Mouse (Mus musculus) stomach, embryonic 14.5 days (tissue): ENCODE results near the gene Ercc2. TPM values are rescaled to one million over a fixed set of nuclear protein-coding genes. Genes with fewer than 3 reads are reported as not detected.

Experiments
- ATAC-seq: fragments of 200-750 bp; cut with Nextera tagmentation; 2 replicates; pipeline ENCODE4 v1.8.0; 2017; ENCODE audit warnings: low read depth, moderate TSS enrichment; ENCODE audit not compliant: insufficient number of reproducible peaks, insufficient read depth, low FRiP score
- H3K27ac ChIP-seq: fragments of 300-500 bp; sonication (generic); 2 replicates; pipeline ENCODE4 v1.5.1; 2014; ENCODE audit warnings: mild to moderate bottlenecking, low read length, moderate library complexity, mixed read lengths
- H3K27me3 ChIP-seq: fragments of 300-500 bp; sonication (generic); 2 replicates; pipeline ENCODE4 v1.6.1; 2014; ENCODE audit warnings: low read length, control low read depth, mixed read lengths; ENCODE audit not compliant: control insufficient read depth, insufficient read depth
- H3K36me3 ChIP-seq: fragments of 300-500 bp; sonication (generic); 2 replicates; pipeline ENCODE4 v1.6.1; 2014; ENCODE audit warnings: mild to moderate bottlenecking, control low read depth, low read length, moderate library complexity, mixed read lengths; ENCODE audit not compliant: control insufficient read depth, insufficient read depth
- H3K4me1 ChIP-seq: fragments of 300-500 bp; sonication (generic); 2 replicates; pipeline ENCODE4 v1.6.1; 2014; ENCODE audit warnings: low read length, control low read depth, mixed read lengths; ENCODE audit not compliant: control insufficient read depth, insufficient read depth
- H3K4me2 ChIP-seq: fragments of 300-500 bp; sonication (generic); replicated peaks from 2 replicates; pipeline ENCODE4 v1.6.1; 2014; ENCODE audit warnings: low read depth, low read length, control low read depth
- H3K4me3 ChIP-seq: fragments of 300-500 bp; sonication (generic); 2 replicates; pipeline ENCODE4 v1.5.1; 2014; ENCODE audit warnings: low read depth, low read length, control low read depth
- H3K9ac ChIP-seq: fragments of 300-500 bp; sonication (generic); replicated peaks from 2 replicates; pipeline ENCODE4 v1.6.1; 2014; ENCODE audit warnings: low read depth, mild to moderate bottlenecking, control low read depth, low read length, moderate library complexity, mixed read lengths
- H3K9me3 ChIP-seq: fragments of 300-500 bp; sonication (generic); 2 replicates; pipeline ENCODE4 v1.6.1; 2016; ENCODE audit warnings: low read depth, low read length, control low read depth; ENCODE audit not compliant: control insufficient read depth
- WGBS: fragments of 180-500 bp; shearing (Covaris S2); extraction: QIAGEN DNeasy Blood & Tissue Kit; methylation state at CpG from one replicate; pipeline ENCODE4 v1.1.7; 2014; 5-methylcytosine and 5-hydroxymethylcytosine counted together
- polyA plus RNA-seq: library from polyadenylated mRNA; unstranded; fragments of >200 nt; fragmentation: Nextera tagmentation; extraction: Ambion mirVana; gene quantifications from 2 replicates; pipeline ENCODE4 v1.2.1, GENCODE M21; 2014

The Ercc2 gene
- polyA plus RNA-seq, 1 experiment from 2014 or later = 8.8 TPM

GRCm38 (mm10) chr7:19357381-19358375, 24.1 kb upstream of the Ercc2 start:
- Histone ChIP-seq H3K4me1 (peaks cover 20% of the 10 kb centered on the region), H3K9ac (peak overlapping the region; percentile 60; the same call in 1 of the 2 replicates), H3K27me3 (no peaks in the 10 kb centered on the region), H3K4me2 (peak overlapping the region; percentile 96), H3K4me3 (peak overlapping the region; percentile 82; the same call in 1 of the 2 replicates), H3K9me3 (no peaks in the 10 kb centered on the region), H3K27ac (no peak overlapping the region), H3K36me3 (peaks cover 32% of the 10 kb centered on the region)
- ATAC-seq = no peak
- 92% methylated on average over 25 of the region's 25 CpGs for WGBS

- H3K27me3 ChIP-seq = no peaks in the 10 kb centered on the region
- H3K9ac ChIP-seq = peak overlapping the region; percentile 60
- peak overlapping the region; percentile 82 for H3K4me3 ChIP-seq
- peaks cover 20% of the 10 kb centered on the region for H3K4me1 ChIP-seq
- peaks cover 24% of the 10 kb centered on the region for H3K36me3 ChIP-seq
- H3K27ac ChIP-seq = no peak overlapping the region
- ATAC-seq = no peak
- 15% methylated on average over 13 of the region's 13 CpGs for WGBS
- peak overlapping the region; percentile 96 for H3K4me2 ChIP-seq
- H3K9me3 ChIP-seq = no peaks in the 10 kb centered on the region
These were observed 23.2 kb upstream of the Ercc2 start for GRCm38 (mm10) chr7:19358634-19359033.

- peak; percentile 60 for ATAC-seq
- Histone ChIP-seq H3K4me2 (peak within 1 kb of the TSS; percentile 96), H3K4me1 (peaks cover 20% of the 10 kb centered on the region), H3K36me3 (peaks cover 21% of the 10 kb centered on the region), H3K4me3 (peak within 1 kb of the TSS; percentile 82), H3K27ac (peak within 1 kb of the TSS; percentile 59), H3K27me3 (no peaks in the 10 kb centered on the region), H3K9me3 (no peaks in the 10 kb centered on the region), H3K9ac (peak within 1 kb of the TSS; percentile 60)
- under 1% methylated on average over 31 of the region's 31 CpGs for WGBS
These were observed 22.4 kb upstream of the Ercc2 start, which contains the start of the genes Cd3eap and Ppp1r13l for GRCm38 (mm10) chr7:19359299-19359891. Cd3eap (minus strand) TSS chr7:19359483. Ppp1r13l (plus strand) TSS chr7:19359749.

- under 1% methylated on average over 45 of the region's 45 CpGs for WGBS
- Histone ChIP-seq H3K4me3 (peak overlapping the region; percentile 82), H3K4me2 (peak overlapping the region; percentile 96), H3K27me3 (no peaks in the 10 kb centered on the region), H3K9ac (peak overlapping the region; percentile 60), H3K9me3 (no peaks in the 10 kb centered on the region), H3K36me3 (peaks cover 15% of the 10 kb centered on the region), H3K27ac (peak overlapping the region; percentile 59), H3K4me1 (peaks cover 20% of the 10 kb centered on the region)
- peak; percentile 73 for ATAC-seq
These were observed 21.7 kb upstream of the Ercc2 start for GRCm38 (mm10) chr7:19359892-19360641.

- Histone ChIP-seq H3K9me3 (no peaks in the 10 kb centered on the region), H3K27me3 (no peaks in the 10 kb centered on the region), H3K9ac (peak overlapping the region; percentile 33), H3K4me3 (peak overlapping the region; percentile 82), H3K27ac (peak overlapping the region; percentile 59), H3K4me2 (peak overlapping the region; percentile 96), H3K4me1 (peaks cover 20% of the 10 kb centered on the region), H3K36me3 (peaks cover 13% of the 10 kb centered on the region)
- WGBS = under 1% methylated on average over 26 of the region's 27 CpGs
- peak; percentile 81 for ATAC-seq
These were observed 20.9 kb upstream of the Ercc2 start for GRCm38 (mm10) chr7:19360944-19361343.

- H3K9me3 ChIP-seq = no peaks in the 10 kb centered on the region
- H3K9ac ChIP-seq = peak overlapping the region; percentile 33; the same call in 1 of the 2 replicates
- H3K36me3 ChIP-seq = peaks cover 9% of the 10 kb centered on the region
- peak overlapping the region; percentile 52; the same call in 1 of the 2 replicates for H3K27ac ChIP-seq
- WGBS = 14% methylated on average over 16 of the region's 16 CpGs
- peak overlapping the region; percentile 96 for H3K4me2 ChIP-seq
- no peak for ATAC-seq
- H3K27me3 ChIP-seq = no peaks in the 10 kb centered on the region
- H3K4me1 ChIP-seq = peaks cover 20% of the 10 kb centered on the region
- peak overlapping the region; percentile 82 for H3K4me3 ChIP-seq
These were observed 20.1 kb upstream of the Ercc2 start for GRCm38 (mm10) chr7:19361720-19362119.

- peak overlapping the region; percentile 82; the same call in 1 of the 2 replicates for H3K4me3 ChIP-seq
- no peak for ATAC-seq
- H3K9ac ChIP-seq = no peak overlapping the region
- WGBS = 36% methylated on average over 4 of the region's 4 CpGs
- no peaks in the 10 kb centered on the region for H3K27me3 ChIP-seq
- H3K36me3 ChIP-seq = peaks cover 6% of the 10 kb centered on the region
- H3K4me2 ChIP-seq = peak overlapping the region; percentile 96
- no peaks in the 10 kb centered on the region for H3K9me3 ChIP-seq
- peaks cover 20% of the 10 kb centered on the region for H3K4me1 ChIP-seq
- H3K27ac ChIP-seq = no peak overlapping the region
These were observed 19.5 kb upstream of the Ercc2 start for GRCm38 (mm10) chr7:19362276-19362675.

- Histone ChIP-seq H3K36me3 (no peaks in the 10 kb centered on the region), H3K4me3 (no peak overlapping the region), H3K27me3 (no peaks in the 10 kb centered on the region), H3K4me2 (no peak overlapping the region), H3K4me1 (peaks cover 13% of the 10 kb centered on the region), H3K9me3 (no peaks in the 10 kb centered on the region), H3K27ac (peak overlapping the region; percentile 44; the same call in 1 of the 2 replicates), H3K9ac (no peak overlapping the region)
- WGBS = 6% methylated on average over 17 of the region's 18 CpGs
- 0 out of 2 replicates have a peak, but pooled peaks have one; percentile 12 for ATAC-seq
These were observed 17.9 kb upstream of the Ercc2 start for GRCm38 (mm10) chr7:19363881-19364280.
